In the genomic region with DNA sequence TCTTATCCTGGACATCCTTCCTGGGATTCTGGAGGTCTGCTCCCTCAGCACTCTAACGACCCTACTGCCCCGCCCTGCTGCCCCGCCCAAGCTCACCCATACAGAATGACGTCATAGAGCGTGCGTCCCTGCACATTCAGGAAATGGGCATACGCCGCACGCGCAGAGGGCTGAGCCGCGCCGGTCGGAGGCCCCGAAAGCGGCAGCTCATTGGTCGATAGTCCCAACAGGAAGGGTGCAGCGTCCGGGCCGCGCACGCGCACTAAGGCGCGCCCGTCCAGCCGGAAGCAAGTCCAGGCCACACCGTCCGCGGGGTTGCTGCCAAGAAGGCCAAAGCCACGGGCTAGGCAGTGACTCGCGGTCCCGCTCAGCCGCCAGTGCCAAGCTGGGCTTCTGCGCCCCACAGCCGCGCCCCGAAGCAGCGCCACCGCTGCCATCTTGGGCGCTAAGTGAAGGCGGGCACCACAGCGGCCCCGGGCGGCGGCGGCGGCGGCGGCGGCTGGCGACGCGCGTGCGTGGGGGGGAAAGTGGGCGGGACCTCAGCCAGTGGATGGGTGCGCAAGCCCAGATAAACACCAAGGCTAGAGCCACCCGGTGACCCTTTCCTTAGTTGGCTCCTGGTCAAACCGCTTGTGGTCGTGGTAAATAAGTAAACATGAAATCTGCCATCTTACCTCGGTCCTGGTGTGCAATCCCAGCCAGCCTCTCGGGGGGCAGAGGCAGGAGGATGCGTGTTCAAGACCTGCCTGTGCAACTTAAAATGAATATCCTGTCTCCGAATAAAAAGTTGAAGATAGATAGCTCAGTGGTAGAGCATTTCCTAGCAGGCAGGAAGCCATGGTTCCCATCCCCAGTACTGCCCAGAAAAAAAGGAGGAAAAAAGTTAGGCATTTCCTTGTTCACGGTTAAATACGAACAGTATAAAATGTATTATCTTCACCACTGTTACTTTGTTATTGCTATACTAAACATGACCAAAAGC, we compare ENCODE assay signal across 7 mouse cellular contexts. TPM values are rescaled to one million over a fixed set of nuclear protein-coding genes. Genes with fewer than 3 reads are reported as not detected.
A peak's percentile ranks its signal among the peaks of the same experiment; 100 is the strongest.
DNase-seq lines count a peak whose midpoint lies in the region; ATAC-seq and TF ChIP-seq lines count a peak whose summit lies in the region.

Gene Iba57, minus strand, starts transcription at position 485 of the 982 bp plus-strand sequence.

- TF ChIP-seq POLR2A in heart, adult 2 months (IDR thresholded peaks at IDR 0.05; ENCODE audit: insufficient read depth, low read depth, low read length), result peak; percentile 78

- peaks cover 12% of the 10 kb centered on the region; the same call in 1 of the 2 replicates for H3K4me1 ChIP-seq in embryonic facial prominence, embryonic 12.5 days
- peaks cover 9% of the 10 kb centered on the region for H3K4me1 ChIP-seq in heart, adult 2 months (ENCODE audit: control insufficient read depth, insufficient read depth, low read length)
- peaks cover 12% of the 10 kb centered on the region for H3K4me1 ChIP-seq in limb, embryonic 13.5 days
- H3K4me1 ChIP-seq in midbrain, embryonic 16.5 days (ENCODE audit: control insufficient read depth, insufficient read depth, low read length), result peaks cover 14% of the 10 kb centered on the region

- peak; percentile 97 for DNase-seq in adrenal gland, postnatal 25 days
- peak; percentile 96 to 99 for DNase-seq in heart, adult 2 months
- peak; percentile 99 to 100 for DNase-seq in kidney, adult 8-10 months
- DNase-seq in spleen, postnatal 10 days (ENCODE audit: low spot score in 2 of 2), result peak; percentile 95 to 97

- TF ChIP-seq EP300 in heart, adult 2 months (IDR thresholded peaks at IDR 0.05; ENCODE audit: insufficient read depth, low read depth, low read length), result peak; percentile 63

- H3K27ac ChIP-seq in embryonic facial prominence, embryonic 12.5 days, result peak within 1 kb of the TSS; percentile 98
- H3K27ac ChIP-seq in heart, adult 2 months, result peak within 1 kb of the TSS; percentile 100
- peak within 1 kb of the TSS; percentile 97 for H3K27ac ChIP-seq in limb, embryonic 13.5 days
- H3K27ac ChIP-seq in midbrain, embryonic 16.5 days (ENCODE audit: low read length), result peak within 1 kb of the TSS; percentile 100

- ATAC-seq in embryonic facial prominence, embryonic 12.5 days (ENCODE audit: insufficient number of reproducible peaks, insufficient read depth, low FRiP score, low TSS enrichment), result peak; percentile 96
- ATAC-seq in limb, embryonic 13.5 days (ENCODE audit: low FRiP score, low read depth), result peak; percentile 98
- peak; percentile 99 for ATAC-seq in midbrain, embryonic 16.5 days

- no peaks in the 10 kb centered on the region for H3K79me2 ChIP-seq in heart, adult 2 months (replicated peaks; ENCODE audit: control insufficient read depth, insufficient read depth, low read length)

- 3% methylated on average over 52 of the region's 68 CpGs for WGBS in embryonic facial prominence, embryonic 12.5 days
- WGBS in heart, adult 2 months, result 2% methylated on average over 68 of the region's 68 CpGs
- WGBS in limb, embryonic 13.5 days, result 3% methylated on average over 67 of the region's 68 CpGs
- 4% methylated on average over 53 of the region's 68 CpGs for whole genome bisulfite sequencing in midbrain, embryonic 16.5 days

- intact Hi-C loops in heart, adult 2 months (cut with DNase I), result loop anchor here (2.0 kb wide), 2 partner anchors 27 to 63 kb away; no protein-coding TSS in a partner anchor

- H3K9me3 ChIP-seq in embryonic facial prominence, embryonic 12.5 days, result no peaks in the 10 kb centered on the region
- H3K9me3 ChIP-seq in limb, embryonic 13.5 days, result no peaks in the 10 kb centered on the region
- H3K9me3 ChIP-seq in midbrain, embryonic 16.5 days (replicated peaks; ENCODE audit: control insufficient read depth, low read length, poor library complexity, severe bottlenecking), result no peaks in the 10 kb centered on the region

- peak within 1 kb of the TSS; percentile 53 for H3K4me2 ChIP-seq in embryonic facial prominence, embryonic 12.5 days (replicated peaks)
- H3K4me2 ChIP-seq in limb, embryonic 13.5 days (replicated peaks), result peak within 1 kb of the TSS; percentile 73
- peak within 1 kb of the TSS; percentile 85 for H3K4me2 ChIP-seq in midbrain, embryonic 16.5 days (ENCODE audit: low read length)

- no peaks in the 10 kb centered on the region; the same call in 1 of the 2 replicates for H3K36me3 ChIP-seq in embryonic facial prominence, embryonic 12.5 days
- no peaks in the 10 kb centered on the region for H3K36me3 ChIP-seq in heart, adult 2 months (ENCODE audit: control insufficient read depth, insufficient read depth, low read length)
- H3K36me3 ChIP-seq in limb, embryonic 13.5 days, result peaks cover 4% of the 10 kb centered on the region
- H3K36me3 ChIP-seq in midbrain, embryonic 16.5 days (ENCODE audit: control insufficient read depth, insufficient read depth, low read length), result no peaks in the 10 kb centered on the region; the same call in 1 of the 2 replicates

- peak within 1 kb of the TSS; percentile 87 for H3K9ac ChIP-seq in embryonic facial prominence, embryonic 12.5 days
- H3K9ac ChIP-seq in heart, adult 2 months (ENCODE audit: low read depth, low read length), result peak within 1 kb of the TSS; percentile 95
- peak within 1 kb of the TSS; percentile 82 for H3K9ac ChIP-seq in limb, embryonic 13.5 days
- peak within 1 kb of the TSS; percentile 95 for H3K9ac ChIP-seq in midbrain, embryonic 16.5 days (ENCODE audit: low read depth, low read length)

- peak within 1 kb of the TSS; percentile 79 for H3K4me3 ChIP-seq in embryonic facial prominence, embryonic 12.5 days
- peak within 1 kb of the TSS; percentile 77 for H3K4me3 ChIP-seq in heart, adult 2 months
- H3K4me3 ChIP-seq in limb, embryonic 13.5 days, result peak within 1 kb of the TSS; percentile 66
- H3K4me3 ChIP-seq in midbrain, embryonic 16.5 days (ENCODE audit: low read depth, low read length), result peak within 1 kb of the TSS; percentile 82

- no peaks in the 10 kb centered on the region for H3K27me3 ChIP-seq in embryonic facial prominence, embryonic 12.5 days
- no peaks in the 10 kb centered on the region for H3K27me3 ChIP-seq in heart, adult 2 months (ENCODE audit: control insufficient read depth, insufficient read depth, low read length)
- H3K27me3 ChIP-seq in limb, embryonic 13.5 days, result no peaks in the 10 kb centered on the region
- H3K27me3 ChIP-seq in midbrain, embryonic 16.5 days (ENCODE audit: control insufficient read depth, insufficient read depth, low read depth, low read length), result no peaks in the 10 kb centered on the region; the same call in 1 of the 2 replicates

- TF ChIP-seq CTCF in heart, adult 2 months (IDR thresholded peaks at IDR 0.05), result peak; percentile 61

RNA-seq across cellular contexts. Expression of gene Iba57, which starts in this region (rescaled TPM):
- total RNA-seq in adrenal gland, postnatal 25 days (2021), result 17.9 and 18.1 TPM in 2 replicates
- 3.8 TPM in 2 replicates for polyA plus RNA-seq in embryonic facial prominence, embryonic 12.5 days (2016; fragmentation: Nextera tagmentation; extraction: Ambion mirVana)
- total RNA-seq in heart, adult 2 months (2021), result 10 to 100 TPM; 14.8 to 17.9 TPM
- polyA plus RNA-seq in heart, adult 2 months (2012; rRNA removed), result 10.6 and 11.8 TPM in 2 replicates
- polyA plus RNA-seq in limb, embryonic 13.5 days (2015; fragmentation: Nextera tagmentation; extraction: Ambion mirVana), result 3.5 and 4.4 TPM in 2 replicates
- polyA plus RNA-seq in midbrain, embryonic 16.5 days (2015; fragmentation: Nextera tagmentation; extraction: Ambion mirVana), result 7.3 and 7.6 TPM in 2 replicates

Comparison
In these comparisons a context has a peak if more than half of its experiments do, and no peak if none do; other contexts are left out.
1. Peak in every context shown above with its lines: DNase-seq, ATAC-seq, H3K4me3 ChIP-seq and H3K27ac ChIP-seq.